Mouse (Mus musculus) midbrain, embryonic 10.5 days (tissue): ENCODE results near the gene Brinp2. TPM values are rescaled to one million over a fixed set of nuclear protein-coding genes. Genes with fewer than 3 reads are reported as not detected.
A peak's percentile ranks its signal among the peaks of the same experiment; 100 is the strongest.

Experiments
- DNase-seq: peaks from one replicate; pipeline ENCODE4 v3.0.0-alpha.2; 2017; ENCODE audit warnings: low spot score
- H3K27ac ChIP-seq: fragments of 300-500 bp; sonication (generic); replicated peaks from 2 replicates; pipeline ENCODE4 v1.5.1; 2016; ENCODE audit warnings: mild to moderate bottlenecking
- H3K27me3 ChIP-seq: fragments of 300-500 bp; sonication (generic); 2 replicates; pipeline ENCODE4 v1.6.1; 2016; ENCODE audit warnings: low read depth, mild to moderate bottlenecking; ENCODE audit not compliant: poor library complexity, severe bottlenecking
- H3K36me3 ChIP-seq: fragments of 300-500 bp; sonication (generic); 2 replicates; pipeline ENCODE4 v1.6.1; 2016; ENCODE audit warnings: mild to moderate bottlenecking, moderate library complexity
- H3K4me1 ChIP-seq: fragments of 300-500 bp; sonication (generic); 2 replicates; pipeline ENCODE4 v1.6.1; 2016
- H3K4me3 ChIP-seq: fragments of 300-500 bp; sonication (generic); 2 replicates; pipeline ENCODE4 v1.5.1; 2016; ENCODE audit warnings: mild to moderate bottlenecking, moderate library complexity
- H3K9me3 ChIP-seq: fragments of 300-500 bp; sonication (generic); replicated peaks from 2 replicates; pipeline ENCODE4 v1.6.1; 2016; ENCODE audit warnings: mild to moderate bottlenecking
- WGBS: fragments of 180-500 bp; shearing (Covaris S2); methylation state at CpG from one replicate; pipeline ENCODE4 v1.1.7; 2016; 5-methylcytosine and 5-hydroxymethylcytosine counted together
- polyA plus RNA-seq: library from polyadenylated mRNA; unstranded; fragments of >200 nt; fragmentation: Nextera tagmentation; extraction: Ambion mirVana; gene quantifications from 2 replicates; pipeline ENCODE4 v1.2.1, GENCODE M21; 2016

Brinp2 gene
- 1.3 and 3.8 TPM in 2 replicates for polyA plus RNA-seq

- under 1% methylated on average over 30 of the region's 30 CpGs for WGBS
- no peaks in the 10 kb centered on the region for H3K36me3 ChIP-seq
- peaks cover 61% of the 10 kb centered on the region for H3K27me3 ChIP-seq
- H3K9me3 ChIP-seq, result no peaks in the 10 kb centered on the region
- H3K4me3 ChIP-seq, result peak within 1 kb of the TSS; percentile 77
- DNase-seq, result peak; percentile 88
- H3K4me1 ChIP-seq, result peaks cover 18% of the 10 kb centered on the region
- peak within 1 kb of the TSS; percentile 71 for H3K27ac ChIP-seq
These were observed at the start of gene Brinp2 for GRCm38 (mm10) chr1:158356051-158356461. Brinp2 (minus strand) TSS chr1:158356326.

- Histone ChIP-seq H3K4me3 (no peak overlapping the region), H3K27me3 (no peaks in the 10 kb centered on the region), H3K4me1 (peaks cover 5% of the 10 kb centered on the region), H3K36me3 (no peaks in the 10 kb centered on the region), H3K9me3 (no peaks in the 10 kb centered on the region), H3K27ac (no peak overlapping the region)
- 83% methylated on average over 2 of the region's 2 CpGs for WGBS
- DNase-seq, result no peak
These were observed 44.8 kb upstream of the Brinp2 start for GRCm38 (mm10) chr1:158400898-158401297.

- 84% methylated on average over 2 of the region's 2 CpGs for WGBS
- no peak for DNase-seq
- Histone ChIP-seq H3K4me3 (no peak overlapping the region), H3K36me3 (no peaks in the 10 kb centered on the region), H3K27me3 (no peaks in the 10 kb centered on the region), H3K4me1 (no peaks in the 10 kb centered on the region), H3K27ac (no peak overlapping the region), H3K9me3 (no peaks in the 10 kb centered on the region)
These were observed 40.9 kb upstream of the Brinp2 start for GRCm38 (mm10) chr1:158397058-158397457.

GRCm38 (mm10) chr1:158390693-158391092, 34.6 kb upstream of the Brinp2 start:
- Histone ChIP-seq H3K4me3 (no peak overlapping the region), H3K27me3 (no peaks in the 10 kb centered on the region)

GRCm38 (mm10) chr1:158388995-158389394, 32.9 kb upstream of the Brinp2 start:
- WGBS, result 93% methylated on average over 4 of the region's 4 CpGs
- H3K4me3 ChIP-seq, result no peak overlapping the region
- H3K4me1 ChIP-seq, result peaks cover 16% of the 10 kb centered on the region
- no peak for DNase-seq
- no peak overlapping the region for H3K27ac ChIP-seq
- H3K36me3 ChIP-seq, result peaks cover 7% of the 10 kb centered on the region; the same call in 1 of the 2 replicates
- no peaks in the 10 kb centered on the region for H3K27me3 ChIP-seq
- H3K9me3 ChIP-seq, result no peaks in the 10 kb centered on the region

More at GRCm38 (mm10) chr1:158390693-158391092, 34.6 kb upstream of the Brinp2 start:
- no peak for DNase-seq
- H3K4me1 ChIP-seq, result peaks cover 16% of the 10 kb centered on the region
- WGBS, result 82% methylated on average over 4 of the region's 4 CpGs
- no peak overlapping the region for H3K27ac ChIP-seq
- H3K36me3 ChIP-seq, result peaks cover 7% of the 10 kb centered on the region; the same call in 1 of the 2 replicates
- no peaks in the 10 kb centered on the region for H3K9me3 ChIP-seq

- no peaks in the 10 kb centered on the region for H3K9me3 ChIP-seq
- 38% methylated on average over 3 of the region's 3 CpGs for WGBS
- H3K27me3 ChIP-seq, result no peaks in the 10 kb centered on the region
- H3K4me3 ChIP-seq, result no peak overlapping the region
- H3K27ac ChIP-seq, result peak overlapping the region; percentile 49; the same call in 1 of the 2 replicates
- DNase-seq, result peak; percentile 15
- H3K36me3 ChIP-seq, result peaks cover 10% of the 10 kb centered on the region; the same call in 1 of the 2 replicates
- peaks cover 16% of the 10 kb centered on the region for H3K4me1 ChIP-seq
These were observed 30.7 kb upstream of the Brinp2 start for GRCm38 (mm10) chr1:158386781-158387180.

GRCm38 (mm10) chr1:158385311-158385710, 29.2 kb upstream of the Brinp2 start:
- peaks cover 12% of the 10 kb centered on the region; the same call in 1 of the 2 replicates for H3K36me3 ChIP-seq
- peaks cover 16% of the 10 kb centered on the region for H3K4me1 ChIP-seq
- H3K9me3 ChIP-seq, result no peaks in the 10 kb centered on the region
- no peak overlapping the region for H3K4me3 ChIP-seq
- WGBS, result 94% methylated on average over 2 of the region's 2 CpGs
- no peak overlapping the region for H3K27ac ChIP-seq
- no peaks in the 10 kb centered on the region for H3K27me3 ChIP-seq
- DNase-seq, result no peak

- no peaks in the 10 kb centered on the region for H3K27me3 ChIP-seq
- 88% methylated on average over 3 of the region's 3 CpGs for WGBS
- H3K4me1 ChIP-seq, result peaks cover 16% of the 10 kb centered on the region
- H3K36me3 ChIP-seq, result peaks cover 18% of the 10 kb centered on the region
- H3K27ac ChIP-seq, result no peak overlapping the region
- H3K4me3 ChIP-seq, result no peak overlapping the region
- H3K9me3 ChIP-seq, result no peaks in the 10 kb centered on the region
- no peak for DNase-seq
These were observed 27.1 kb upstream of the Brinp2 start for GRCm38 (mm10) chr1:158383210-158383609.

GRCm38 (mm10) chr1:158382277-158382676, 26.2 kb upstream of the Brinp2 start:
- Histone ChIP-seq H3K27me3 (no peaks in the 10 kb centered on the region), H3K4me1 (peaks cover 13% of the 10 kb centered on the region), H3K27ac (no peak overlapping the region), H3K4me3 (no peak overlapping the region), H3K36me3 (peaks cover 14% of the 10 kb centered on the region), H3K9me3 (no peaks in the 10 kb centered on the region)
- no peak for DNase-seq
- 95% methylated on average over 6 of the region's 6 CpGs for WGBS

GRCm38 (mm10) chr1:158364461-158364860, 8.3 kb upstream of the Brinp2 start:
- WGBS, result 40% methylated on average over 1 of the region's 1 CpGs
- peak overlapping the region; percentile 77 for H3K4me3 ChIP-seq
- DNase-seq, result peak; percentile 24

GRCm38 (mm10) chr1:158362292-158363101, 6.4 kb upstream of the Brinp2 start:
- Histone ChIP-seq H3K27ac (peak overlapping the region; percentile 97), H3K36me3 (peaks cover 7% of the 10 kb centered on the region), H3K4me1 (peaks cover 34% of the 10 kb centered on the region), H3K27me3 (peaks cover 18% of the 10 kb centered on the region), H3K9me3 (no peaks in the 10 kb centered on the region), H3K4me3 (peak overlapping the region; percentile 77)
- under 1% methylated on average over 35 of the region's 37 CpGs for WGBS
- peak; percentile 70 for DNase-seq

More at GRCm38 (mm10) chr1:158364461-158364860, 8.3 kb upstream of the Brinp2 start:
- Histone ChIP-seq H3K4me1 (peaks cover 34% of the 10 kb centered on the region), H3K36me3 (peaks cover 13% of the 10 kb centered on the region), H3K27ac (peak overlapping the region; percentile 53), H3K27me3 (peaks cover 8% of the 10 kb centered on the region), H3K9me3 (no peaks in the 10 kb centered on the region)

- Histone ChIP-seq H3K9me3 (no peaks in the 10 kb centered on the region), H3K27me3 (peaks cover 24% of the 10 kb centered on the region), H3K4me3 (peak within 1 kb of the TSS; percentile 77), H3K27ac (peak within 1 kb of the TSS; percentile 97), H3K4me1 (peaks cover 35% of the 10 kb centered on the region), H3K36me3 (peaks cover 1% of the 10 kb centered on the region; the same call in 1 of the 2 replicates)
- WGBS, result 0% methylated on average over 2 of the region's 2 CpGs
- DNase-seq, result no peak
These were observed 5.8 kb upstream of the Brinp2 start, which contains the start of gene Astn1 for GRCm38 (mm10) chr1:158361964-158362291. Astn1 (plus strand) TSS chr1:158362273.
